Comparison of ENCODE assay signal across 14 mouse cellular contexts in genomic region chr12:5955564-5955963, GRCm38 (mm10).
"Had no signal": no experiment of that assay in that cellular context is flagged by ENCODE, and none has a peak within 500 bp of the region (broad histone marks: within the 10 kb centered on the region; RNA-seq: fewer than 3 reads in every experiment).

No protein-coding gene starts in this region.

- DNase-seq: left cerebral cortex, postnatal 4 days; lung, adult 2 months; lung, postnatal 10 days; lung, postnatal 4 days; midbrain, embryonic 14.5 days; thymus, adult 18-20 months; thymus, postnatal 25 days had no signal

- H3K9ac ChIP-seq: limb, embryonic 13.5 days; liver, embryonic 14.5 days; neural tube, embryonic 15.5 days had no signal

- H3K4me2 ChIP-seq: limb, embryonic 13.5 days; neural tube, embryonic 15.5 days had no signal

- H3K36me3 ChIP-seq: limb, embryonic 13.5 days; midbrain, embryonic 10.5 days; neural tube, embryonic 15.5 days had no signal

- ATAC-seq: hindbrain, postnatal 0 days had no signal

- H3K4me1 ChIP-seq: limb, embryonic 13.5 days; midbrain, embryonic 10.5 days; neural tube, embryonic 15.5 days had no signal

- H3K9me3 ChIP-seq: limb, embryonic 13.5 days; midbrain, embryonic 10.5 days; neural tube, embryonic 15.5 days had no signal

- H3K27me3 ChIP-seq: limb, embryonic 13.5 days; neural tube, embryonic 15.5 days had no signal

- H3K27ac ChIP-seq: hindbrain, postnatal 0 days; layer of hippocampus, adult 2 months; limb, embryonic 13.5 days; liver, embryonic 14.5 days; midbrain, embryonic 10.5 days; neural tube, embryonic 15.5 days had no signal

- H3K4me3 ChIP-seq: layer of hippocampus, adult 2 months; limb, embryonic 13.5 days; midbrain, embryonic 10.5 days; myocyte; neural tube, embryonic 15.5 days had no signal
